Mouse (Mus musculus): Measurements from ENCODE around the gene Impdh1. TPM values are rescaled to one million over a fixed set of nuclear protein-coding genes. Genes with fewer than 3 reads are reported as not detected.
"Not testable (repeated sequence)": the region's sequence is repeated elsewhere in the genome, so short reads cannot be mapped to it uniquely, and the experiment has no call there.

The Impdh1 gene
- total RNA-seq, 2 experiments from 2014 or later: 56.7 to 58.6 TPM

DNA sequence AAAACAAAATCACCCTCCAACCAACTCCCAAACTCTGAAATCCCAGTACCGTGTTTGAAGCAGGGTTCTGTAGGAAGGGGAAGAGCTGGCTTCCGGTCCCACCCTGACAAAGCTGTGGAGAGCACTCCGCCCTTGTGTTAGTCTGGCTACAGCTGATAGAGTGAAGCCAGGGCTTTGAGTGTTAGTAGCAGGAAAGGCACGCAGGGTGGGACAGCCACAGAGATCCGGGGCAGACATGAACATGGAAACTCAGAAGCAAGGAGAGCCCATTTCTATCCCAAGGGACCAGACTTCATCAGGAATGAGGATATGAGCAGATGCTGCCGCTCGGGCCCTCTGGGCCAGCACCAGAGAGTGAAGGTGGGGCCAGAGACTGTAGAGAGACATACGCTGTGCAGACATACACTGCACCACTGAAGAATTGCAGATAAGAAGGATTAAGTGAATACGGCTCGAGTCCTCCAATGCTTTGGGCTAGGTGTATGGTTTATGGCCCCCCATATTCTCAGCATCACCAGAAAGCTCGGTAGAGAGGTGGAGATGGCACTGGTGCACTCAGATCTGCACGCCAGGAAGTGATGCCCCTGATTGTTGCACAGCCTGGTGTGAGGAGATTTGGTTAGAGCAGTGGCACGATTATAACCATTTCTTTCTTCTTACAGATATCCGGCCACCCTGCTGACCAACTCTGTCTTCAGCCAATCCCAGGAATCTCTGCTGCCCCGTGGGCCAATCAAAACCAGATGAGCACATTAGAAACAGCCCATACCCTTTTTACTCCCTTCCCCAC, 22.0 kb downstream of the Impdh1 start:
- DNase-seq (ENCODE audit: low spot score in 2 of 2): no peak

DNA sequence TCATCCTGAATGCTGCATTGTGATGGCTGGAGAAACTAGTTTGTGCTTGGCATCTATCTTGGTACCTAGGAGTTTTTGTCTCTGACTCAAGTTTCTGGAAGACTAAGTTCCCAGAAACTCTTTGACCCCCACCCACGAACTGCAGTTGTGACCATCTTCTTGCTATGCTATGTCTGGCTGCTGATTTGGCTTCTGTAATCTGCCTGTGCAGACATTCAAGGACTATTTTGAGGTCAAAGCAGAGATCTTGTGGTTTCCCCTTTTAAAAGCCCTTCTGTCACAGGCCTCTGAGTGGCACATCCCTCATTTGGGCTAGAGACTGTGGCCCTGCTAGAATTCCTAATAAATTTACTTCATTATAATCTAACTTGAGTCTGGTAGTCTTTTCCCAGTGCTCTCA, 28.2 kb downstream of the Impdh1 start:
- no peak for DNase-seq (ENCODE audit: low spot score in 2 of 2)

DNA sequence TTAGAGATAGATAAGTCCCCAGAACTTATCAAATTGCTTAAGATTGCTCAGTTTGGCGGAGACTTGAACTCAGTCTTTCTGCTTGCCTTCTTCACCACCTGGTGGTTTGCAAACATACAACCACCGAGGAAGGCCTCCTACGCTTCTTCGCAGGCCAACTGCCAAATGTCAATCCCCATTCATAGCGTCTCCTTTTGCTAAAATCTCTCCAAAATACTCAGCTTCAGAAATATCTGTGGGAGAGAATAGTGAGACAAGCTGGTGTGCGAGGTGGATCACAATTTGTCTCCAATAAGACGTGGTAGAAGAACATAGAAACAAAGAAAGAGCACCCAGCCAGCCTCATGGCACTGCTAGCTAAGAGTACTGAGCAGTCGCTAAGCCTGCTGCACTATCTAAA, 36.3 kb downstream of the Impdh1 start:
- DNase-seq (ENCODE audit: low spot score in 2 of 2): peak; percentile 57 to 61

DNA sequence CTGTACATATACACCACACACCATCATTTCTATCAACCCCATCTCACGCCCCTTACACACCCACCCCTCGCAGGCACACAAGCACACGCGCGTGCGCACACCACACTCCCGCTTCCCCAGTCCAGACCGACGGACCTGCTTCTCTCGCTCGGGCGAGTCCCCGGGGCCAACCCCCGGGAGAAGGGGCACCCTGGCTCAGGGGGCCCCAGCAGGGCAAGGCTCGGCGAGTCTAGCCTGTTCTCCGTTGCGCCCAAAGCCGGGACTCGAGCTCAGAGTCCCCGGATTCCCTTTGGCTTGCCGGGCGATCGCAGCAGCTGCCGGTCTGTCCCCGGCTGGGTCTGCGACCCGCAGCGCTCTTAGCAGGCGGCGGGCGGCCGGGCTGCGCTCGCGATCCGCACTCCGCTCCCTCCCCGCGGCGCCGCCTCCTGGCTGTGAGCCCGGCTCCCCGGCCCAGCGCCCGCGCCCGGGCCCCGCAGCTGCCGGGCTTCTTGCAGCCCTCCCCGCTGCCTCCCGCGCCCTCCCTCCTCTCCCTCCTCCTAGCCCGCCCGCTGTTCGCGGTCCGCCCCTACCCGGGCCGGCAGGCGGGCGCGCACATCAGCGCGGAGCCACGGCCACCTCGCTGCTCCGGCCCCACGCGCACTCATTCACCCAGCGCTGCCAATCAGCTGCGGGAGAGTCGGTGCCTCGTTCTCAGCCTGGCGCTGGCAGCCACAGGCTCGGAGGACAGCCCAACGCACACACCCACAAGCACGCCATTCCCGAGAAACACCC, 37.1 kb downstream of the Impdh1 start, which contains the start of gene Prrt4:
Gene Prrt4, minus strand, starts transcription at position 697 of the 771 bp plus-strand sequence.
- DNase-seq (ENCODE audit: low spot score in 2 of 2): peak; percentile 66 to 74

DNA sequence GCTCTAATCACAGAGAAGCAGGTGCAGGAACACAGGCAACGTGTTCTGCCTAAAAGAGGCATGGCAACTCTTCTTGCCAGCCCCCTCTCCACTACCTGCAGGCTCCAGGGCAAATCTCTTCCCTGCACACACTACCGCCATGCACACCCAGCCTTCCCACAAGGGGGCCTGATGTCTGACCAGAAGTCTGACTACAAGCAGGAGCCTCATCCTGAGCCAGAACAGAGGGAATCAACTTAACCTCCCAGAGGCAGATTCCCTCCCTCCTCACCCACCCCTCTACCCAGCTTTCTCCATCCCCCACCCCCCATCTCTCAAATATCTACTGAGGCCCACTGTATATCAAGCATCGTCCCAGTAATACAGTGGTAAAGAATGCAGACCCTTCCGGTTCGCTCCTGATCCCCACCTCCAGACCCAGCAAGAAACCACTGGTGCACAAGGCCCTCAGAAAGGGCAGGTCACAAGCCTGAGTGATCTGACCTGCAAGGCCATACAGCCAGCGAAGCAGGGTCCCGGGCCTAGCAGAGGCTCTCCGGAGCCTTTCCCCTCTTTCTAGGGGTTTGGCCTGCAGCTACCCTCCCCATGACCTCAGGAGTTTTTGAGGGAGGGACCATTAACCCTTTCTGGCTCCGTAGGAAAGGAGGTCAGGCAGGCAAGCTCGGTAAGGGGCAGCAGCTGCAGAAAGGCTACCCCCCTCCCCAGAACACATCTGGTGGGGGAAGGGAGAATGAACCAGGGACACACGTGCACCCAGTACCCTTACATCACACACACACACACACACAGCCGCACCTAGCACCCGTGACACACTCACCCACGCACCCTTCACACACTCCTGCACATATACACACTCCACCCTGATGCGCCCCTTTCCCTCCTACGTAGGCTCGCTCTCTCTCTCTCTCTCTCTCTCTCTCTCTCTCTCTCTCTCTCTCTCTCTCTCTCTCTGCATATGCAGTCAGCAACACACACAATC, 38.0 kb downstream of the Impdh1 start:
- DNase-seq (ENCODE audit: low spot score in 2 of 2): no peak

DNA sequence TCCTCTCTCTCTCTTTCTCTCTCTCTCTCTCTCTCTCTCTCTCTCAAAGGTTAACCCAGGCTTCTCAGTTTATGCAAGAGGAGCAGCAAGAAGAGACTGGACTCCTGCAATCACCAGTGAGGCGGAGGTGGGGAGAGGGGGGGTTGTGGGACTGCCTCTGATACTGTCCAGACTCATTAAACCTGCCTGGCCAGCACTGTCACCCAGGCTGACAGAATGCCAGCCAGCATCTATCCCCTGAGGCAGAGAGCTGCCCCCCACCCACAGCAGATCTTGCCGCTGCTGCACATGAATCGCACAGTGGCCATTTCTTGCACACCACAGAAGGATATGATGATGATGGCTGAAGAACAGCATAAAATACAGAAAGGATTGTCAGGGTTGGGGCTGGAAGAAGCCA, 41.1 kb downstream of the Impdh1 start:
- no peak for DNase-seq (ENCODE audit: low spot score in 2 of 2)

DNA sequence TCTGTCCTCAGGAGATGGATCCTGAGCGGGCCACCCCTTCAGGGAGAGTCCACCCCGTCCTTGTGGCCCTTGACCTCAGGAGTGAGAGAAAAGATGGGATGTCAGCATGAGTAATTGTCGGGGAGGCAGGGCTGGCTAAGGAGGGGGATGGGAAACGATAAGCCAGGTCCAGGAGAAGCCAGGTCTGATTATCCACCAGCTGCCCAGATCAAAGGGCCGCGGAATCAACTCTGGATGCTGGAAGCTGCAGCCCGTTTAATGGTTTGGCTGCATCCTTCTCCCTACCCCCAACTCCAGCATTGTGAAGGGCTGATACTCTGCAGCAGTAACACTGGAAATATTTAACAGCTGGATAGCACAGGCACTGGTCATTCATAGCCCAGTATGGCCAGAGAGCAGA, 41.8 kb downstream of the Impdh1 start:
- DNase-seq (ENCODE audit: low spot score in 2 of 2): no peak

DNA sequence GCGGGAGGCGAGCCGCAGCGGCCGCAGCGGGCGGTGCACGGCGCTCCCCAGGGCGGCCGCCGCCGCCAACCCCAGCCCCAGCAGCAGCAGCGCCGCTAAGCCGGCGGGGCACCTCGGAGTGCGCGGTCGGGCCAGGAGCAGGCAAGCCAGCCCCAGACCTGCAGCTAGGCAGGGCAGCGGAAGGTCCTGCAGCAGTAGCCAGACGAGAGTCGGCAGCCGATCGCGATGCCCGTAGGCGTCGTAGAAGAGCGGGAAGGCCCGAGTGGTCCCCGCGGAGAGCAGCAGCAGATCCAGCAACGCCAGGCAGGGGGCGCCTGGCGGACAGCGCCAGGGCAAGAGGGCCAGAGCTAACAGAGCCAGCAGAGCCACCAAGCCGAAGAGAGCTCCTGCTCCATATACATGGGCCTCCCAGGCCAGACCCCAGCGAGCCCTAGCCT, 45.2 kb downstream of the Impdh1 start:
- peak; percentile 65 to 77 for DNase-seq (ENCODE audit: low spot score in 2 of 2)

DNA sequence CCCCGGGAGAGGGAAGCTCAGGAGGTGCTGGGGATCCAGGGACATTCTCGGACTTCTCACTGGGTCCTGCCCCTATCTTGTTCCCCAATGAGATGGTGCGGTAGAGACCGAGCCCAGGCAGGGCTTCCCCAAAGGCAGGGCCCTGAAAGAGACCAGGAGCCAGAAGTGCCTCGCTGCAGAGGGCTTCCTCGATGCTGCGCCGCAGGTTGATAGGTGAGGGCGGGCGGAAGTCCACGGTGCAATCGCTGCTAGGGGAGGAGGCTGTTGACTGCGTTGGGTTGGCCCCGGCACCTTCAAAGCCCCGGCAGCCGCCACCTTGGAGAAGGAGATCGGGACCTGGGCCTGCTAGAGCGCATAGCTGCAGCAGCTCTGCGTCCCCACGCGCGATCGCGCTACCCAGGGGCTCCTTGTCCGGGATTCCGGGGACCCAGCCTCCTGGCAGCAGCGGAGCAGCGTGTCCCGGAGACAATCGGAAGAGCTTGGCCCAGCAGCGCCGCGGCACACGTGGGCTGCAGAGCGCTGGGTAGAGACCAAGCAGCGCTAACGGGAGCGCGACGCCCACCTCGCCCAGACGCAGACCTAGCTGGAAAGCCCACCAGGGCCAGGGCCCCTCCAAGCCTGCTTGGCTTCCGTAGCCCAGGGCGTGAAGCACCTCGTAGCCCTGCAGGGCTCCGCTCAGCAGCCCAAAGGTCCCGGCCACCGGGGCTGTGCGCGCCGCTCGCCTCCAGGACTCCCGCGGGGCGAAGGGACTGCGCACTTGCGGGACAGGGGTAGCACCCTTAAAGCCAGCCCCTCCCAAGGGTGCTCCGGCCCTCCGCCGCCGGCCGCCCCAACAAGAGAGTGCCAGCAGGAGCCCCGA, 45.9 kb downstream of the Impdh1 start:
- DNase-seq (ENCODE audit: low spot score in 2 of 2): peak in 1 of 2 experiments; percentile 29

DNA sequence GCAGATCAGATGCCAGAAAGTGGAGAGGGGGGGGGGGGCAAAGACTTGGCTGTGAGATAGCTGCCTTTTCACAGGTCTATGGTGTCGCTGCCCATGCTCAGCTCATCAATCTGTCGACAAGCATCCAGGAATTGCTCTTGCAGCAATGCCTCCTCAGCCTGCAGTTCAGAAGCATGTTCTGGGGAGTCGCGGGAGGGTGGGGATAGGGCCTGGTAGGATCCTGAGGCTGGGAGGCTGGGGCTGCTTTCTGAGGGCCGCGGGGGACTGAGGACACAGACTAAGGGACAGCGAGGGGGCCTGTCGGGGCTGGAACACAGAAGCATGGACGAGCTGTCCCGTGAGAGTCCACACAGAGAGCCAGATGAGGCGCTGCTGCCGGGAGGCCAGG, 46.5 kb downstream of the Impdh1 start:
- no peak for DNase-seq (ENCODE audit: low spot score in 2 of 2)

DNA sequence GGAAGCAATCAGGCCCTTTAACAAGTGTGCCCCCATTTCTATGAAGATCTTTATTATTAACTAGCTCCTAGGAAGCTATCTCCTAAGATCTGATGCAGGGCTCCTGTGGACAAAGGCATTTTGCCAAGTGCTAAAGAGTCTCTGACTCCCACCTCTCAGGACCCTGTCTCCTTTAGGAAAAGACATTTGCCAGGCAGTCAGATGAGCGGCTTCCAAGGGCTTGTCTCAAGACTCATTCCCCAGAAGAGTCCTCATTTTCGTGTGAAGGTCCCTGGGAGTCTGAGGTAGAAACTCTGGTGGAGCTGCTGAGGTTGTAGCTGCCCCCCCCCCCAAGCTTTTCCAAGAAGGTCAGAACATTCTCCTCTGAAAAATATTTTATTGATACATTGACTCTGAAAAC, 47.3 kb downstream of the Impdh1 start:
- DNase-seq (ENCODE audit: low spot score in 2 of 2): no peak

DNA sequence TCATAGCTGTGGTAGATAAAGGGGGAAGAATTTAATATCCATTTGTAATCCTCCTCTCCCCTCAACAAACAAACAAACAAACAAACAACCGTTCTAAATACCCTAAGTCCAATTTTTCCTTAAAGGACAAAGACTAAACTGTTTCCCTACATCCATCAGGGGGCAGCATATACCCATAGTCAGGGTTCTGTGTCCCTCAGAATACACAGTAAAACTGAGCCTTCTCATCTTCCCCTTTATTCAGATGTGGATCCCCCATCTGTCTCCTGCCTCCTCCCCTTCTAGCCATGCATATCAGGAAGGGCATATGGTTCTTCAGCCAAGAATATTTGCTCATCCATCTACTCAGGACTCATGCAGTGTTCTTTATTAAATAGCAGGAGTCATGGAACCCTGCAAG, 50.0 kb downstream of the Impdh1 start:
- DNase-seq (ENCODE audit: low spot score in 2 of 2): peak; percentile 41

DNA sequence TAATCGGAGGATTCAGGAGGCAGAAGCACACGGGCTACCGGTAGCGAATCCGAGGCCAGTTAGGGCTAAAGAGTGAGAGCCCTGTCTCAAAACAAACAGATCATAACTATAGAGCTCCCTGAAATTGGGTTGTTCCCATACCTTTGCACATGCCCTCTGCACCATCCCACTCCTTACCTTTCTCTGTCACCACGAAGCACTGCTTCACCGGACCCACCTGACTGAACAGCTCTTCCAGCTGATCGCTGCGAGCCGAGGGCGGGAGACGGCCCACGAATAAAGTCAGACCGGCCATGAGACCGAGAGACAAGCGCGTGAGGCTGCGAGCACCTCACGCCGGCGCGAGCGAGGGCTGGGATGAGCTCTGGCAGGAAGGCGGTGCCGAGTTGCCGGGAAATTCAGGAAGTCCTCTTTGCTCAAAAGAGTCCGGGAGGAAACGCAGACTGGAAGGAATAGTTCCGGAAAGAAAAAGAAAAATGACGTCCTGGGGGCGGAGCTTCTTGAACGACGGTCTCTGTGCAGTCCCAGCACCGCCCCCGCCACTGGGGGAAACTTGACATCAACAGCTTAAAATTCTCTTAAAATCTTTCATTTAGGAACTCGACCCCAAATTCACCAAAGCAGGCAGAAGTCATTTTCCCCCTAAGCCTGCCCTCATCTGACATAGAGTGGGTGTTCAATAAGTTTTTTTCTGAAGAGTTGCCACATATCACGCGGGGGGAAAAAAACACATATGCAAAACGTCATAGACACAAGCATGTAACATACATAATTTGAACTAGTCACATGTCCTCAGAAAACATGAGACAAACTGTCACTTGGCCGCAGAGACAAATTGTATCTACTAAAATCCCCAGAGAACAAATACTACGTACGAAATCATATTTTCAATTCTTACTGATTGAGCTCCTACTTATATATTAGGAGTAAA, 51.6 kb downstream of the Impdh1 start, which contains the start of gene Rbm28:
Gene Rbm28, minus strand, starts transcription at position 693 of the 931 bp plus-strand sequence.
- peak; percentile 87 to 92 for DNase-seq (ENCODE audit: low spot score in 2 of 2)

DNA sequence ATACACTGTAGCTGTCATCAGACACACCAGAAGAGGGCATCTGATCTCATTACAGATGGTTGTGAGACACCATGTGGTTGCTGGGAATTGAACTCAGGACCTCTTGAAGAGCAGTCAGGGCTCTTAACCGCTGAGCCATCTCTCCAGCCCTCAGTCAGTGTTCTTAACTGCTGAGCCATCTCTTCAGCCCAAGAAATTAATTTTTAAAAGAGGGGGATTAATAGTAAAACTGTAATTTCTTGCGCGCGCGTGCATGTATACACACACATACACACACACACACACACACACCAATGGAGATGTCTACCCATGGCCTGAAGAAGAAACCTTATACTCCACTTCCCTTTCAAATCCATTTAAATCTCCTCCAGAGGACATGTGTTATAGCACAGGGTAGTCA, 54.9 kb downstream of the Impdh1 start:
- DNase-seq (ENCODE audit: low spot score in 2 of 2): not testable (repeated sequence)

DNA sequence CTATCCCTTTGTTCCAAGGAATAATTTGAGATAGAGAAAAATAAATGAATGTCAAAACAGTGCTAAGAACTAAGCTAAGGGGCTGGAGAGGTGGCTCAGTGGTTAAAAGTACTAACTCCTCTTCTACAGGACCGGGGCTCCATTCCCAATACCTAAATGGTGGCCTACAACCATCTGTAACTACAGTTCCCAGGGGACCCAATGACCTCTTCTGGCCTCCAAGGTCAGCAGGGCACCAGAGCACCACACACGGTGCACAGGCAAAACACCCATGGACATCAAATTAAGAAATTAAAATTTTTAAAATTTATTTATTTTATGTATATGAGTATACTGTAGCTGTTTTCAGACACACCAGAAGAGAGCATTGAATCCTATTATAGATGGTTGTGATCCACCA, 55.4 kb downstream of the Impdh1 start:
- no peak for DNase-seq (ENCODE audit: low spot score in 2 of 2)

DNA sequence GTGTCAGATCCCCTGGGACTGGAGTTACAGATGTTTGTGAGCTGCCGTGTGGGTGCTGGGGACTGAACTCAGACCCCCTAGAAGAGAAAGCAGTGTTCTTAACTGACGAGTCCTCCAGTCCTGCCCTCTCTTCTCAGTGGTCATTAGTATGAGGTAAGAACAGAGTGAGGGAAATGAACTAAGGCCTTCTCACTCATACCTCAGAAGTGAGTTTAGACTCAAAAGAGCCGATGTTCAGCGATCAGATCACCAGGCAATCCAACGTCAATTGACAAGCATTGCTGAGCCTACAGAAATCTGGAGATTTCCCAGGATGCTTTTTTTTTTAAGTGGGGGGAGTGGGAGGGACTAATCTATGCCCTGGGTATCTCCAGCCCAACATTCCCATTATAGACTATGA, 59.8 kb downstream of the Impdh1 start:
- DNase-seq (ENCODE audit: low spot score in 2 of 2): no peak
